Mouse (Mus musculus) CH12.LX (cell line): ENCODE results near the gene Plxnb2. TPM values are rescaled to one million over a fixed set of nuclear protein-coding genes. Genes with fewer than 3 reads are reported as not detected.

ENCODE experiments used
- DNase-seq: peaks from one replicate; pipeline ENCODE4 v3.0.0-alpha.2; 2013; ENCODE audit errors: extremely low read depth
- H3K27ac ChIP-seq: 2 replicates; pipeline ENCODE4 v1.5.1; 2012; ENCODE audit warnings: low read depth, mild to moderate bottlenecking, control low read depth, moderate library complexity; ENCODE audit not compliant: insufficient read depth
- H3K27me3 ChIP-seq: replicated peaks from 2 replicates; pipeline ENCODE3; 2012; ENCODE audit warnings: inconsistent platforms
- H3K36me3 ChIP-seq, 2 experiments: replicated peaks in 1 of 2; 2 replicates each; pipeline versions ENCODE3 to v1.6.1; 2012; ENCODE audit warnings: inconsistent platforms in 1 of 2, low read length in 1 of 2, mild to moderate bottlenecking in 1 of 2, mixed read lengths in 1 of 2, moderate library complexity in 1 of 2; ENCODE audit not compliant: control insufficient read depth in 1 of 2, insufficient read depth in 1 of 2
- H3K4me1 ChIP-seq, 2 experiments: 2 replicates each; pipeline ENCODE4 v1.6.1; 2012; ENCODE audit warnings: inconsistent platforms in 1 of 2, moderate library complexity in 1 of 2; ENCODE audit not compliant: insufficient read depth in 2 of 2, control insufficient read depth in 1 of 2
- H3K4me2 ChIP-seq: 2 replicates; pipeline ENCODE4 v1.6.1; 2012; ENCODE audit warnings: low read depth, mild to moderate bottlenecking, control low read depth; ENCODE audit not compliant: poor library complexity, insufficient read depth, severe bottlenecking
- H3K4me3 ChIP-seq, 3 experiments: fragments of 150-350 bp in 1 of 3; sonication (generic) in 1 of 3; replicated peaks in 1 of 3; 2 replicates each; pipeline versions ENCODE3 to v1.5.1; 2011 to 2012; ENCODE audit warnings: low read depth in 2 of 3, low read length in 2 of 3, mild to moderate bottlenecking in 2 of 3, moderate library complexity in 2 of 3, control low read depth in 1 of 3, improper control_type of control experiment in 1 of 3, inconsistent platforms in 1 of 3, mixed read lengths in 1 of 3; ENCODE audit not compliant: poor library complexity in 1 of 3
- H3K79me2 ChIP-seq: replicated peaks from 2 replicates; pipeline ENCODE4 v1.6.1; 2012; ENCODE audit warnings: mild to moderate bottlenecking, moderate library complexity; ENCODE audit not compliant: control insufficient read depth, poor library complexity, insufficient read depth, severe bottlenecking; ENCODE audit errors: extremely low read depth
- H3K9ac ChIP-seq: 2 replicates; pipeline ENCODE4 v1.6.1; 2012; ENCODE audit warnings: low read depth, mild to moderate bottlenecking, control low read depth, moderate library complexity; ENCODE audit not compliant: insufficient read depth
- H3K9me3 ChIP-seq: replicated peaks from 2 replicates; pipeline ENCODE3; 2012; ENCODE audit warnings: low read length, inconsistent platforms, mixed read lengths
- CHD1 ChIP-seq: IDR thresholded peaks from 2 replicates; pipeline ENCODE4 v1.6.1; 2012; ENCODE audit warnings: low read depth, low read length, improper control_type of control experiment, inconsistent platforms
- CHD2 ChIP-seq: IDR thresholded peaks from 2 replicates; pipeline ENCODE4 v1.6.1; 2011; ENCODE audit warnings: low read length, improper control_type of control experiment
- CTCF ChIP-seq, 2 experiments: IDR thresholded peaks in 1 of 2; conservative IDR thresholded peaks in 1 of 2; 2 replicates each; pipeline ENCODE4 v1.5.1; 2011 to 2012; ENCODE audit warnings: low read depth in 2 of 2, low read length in 2 of 2, improper control_type of control experiment in 1 of 2, inconsistent platforms in 1 of 2, mild to moderate bottlenecking in 1 of 2, moderate library complexity in 1 of 2
- E2F4 ChIP-seq: IDR thresholded peaks from 2 replicates; pipeline ENCODE4 v1.6.1; 2011; ENCODE audit warnings: low read depth, low read length, improper control_type of control experiment; ENCODE audit not compliant: insufficient replicate concordance
- ELF1 ChIP-seq: IDR thresholded peaks from 2 replicates; pipeline ENCODE4 v1.6.1; 2014; ENCODE audit warnings: low read depth, mild to moderate bottlenecking, inconsistent platforms, low read length, improper control_type of control experiment
- EP300 ChIP-seq: IDR thresholded peaks from 2 replicates; pipeline ENCODE4 v1.6.1; 2011; ENCODE audit warnings: low read length, improper control_type of control experiment
- GABPA ChIP-seq: IDR thresholded peaks from 2 replicates; pipeline ENCODE4 v1.6.1; 2012; ENCODE audit warnings: low read depth, low read length, improper control_type of control experiment, inconsistent platforms; ENCODE audit not compliant: insufficient replicate concordance
- HCFC1 ChIP-seq: IDR thresholded peaks from 2 replicates; pipeline ENCODE4 v1.6.1; 2012; ENCODE audit warnings: low read depth, mild to moderate bottlenecking, inconsistent platforms, low read length, improper control_type of control experiment
- JUN ChIP-seq: IDR thresholded peaks from 2 replicates; pipeline ENCODE4 v1.6.1; 2011; ENCODE audit warnings: low read depth, mild to moderate bottlenecking, low read length, improper control_type of control experiment, moderate library complexity; ENCODE audit not compliant: insufficient read depth
- JUND ChIP-seq: conservative IDR thresholded peaks from 2 replicates; pipeline ENCODE4 v1.6.1; 2011; ENCODE audit warnings: low read depth, low read length, improper control_type of control experiment
- MAFK ChIP-seq: IDR thresholded peaks from 2 replicates; pipeline ENCODE4 v1.6.1; 2011; ENCODE audit warnings: low read length, improper control_type of control experiment; ENCODE audit not compliant: insufficient replicate concordance
- MAX ChIP-seq: IDR thresholded peaks from 2 replicates; pipeline ENCODE4 v1.6.1; 2011; ENCODE audit warnings: low read length, improper control_type of control experiment
- MEF2A ChIP-seq: IDR thresholded peaks from 2 replicates; pipeline ENCODE4 v1.6.1; 2014; ENCODE audit warnings: low read depth, mild to moderate bottlenecking, inconsistent platforms, low read length, improper control_type of control experiment, borderline replicate concordance
- MYC ChIP-seq: IDR thresholded peaks from 2 replicates; pipeline ENCODE4 v1.6.1; 2011; ENCODE audit warnings: low read depth, mild to moderate bottlenecking, improper control_type of control experiment, low read length
- NRF1 ChIP-seq: IDR thresholded peaks from 2 replicates; pipeline ENCODE4 v1.6.1; 2014; ENCODE audit warnings: low read depth, mild to moderate bottlenecking, inconsistent platforms, low read length, improper control_type of control experiment, moderate library complexity
- PAX5 ChIP-seq: IDR thresholded peaks from 2 replicates; pipeline ENCODE4 v1.6.1; 2012; ENCODE audit warnings: low read length, inconsistent platforms, mixed read lengths
- POLR2A ChIP-seq: IDR thresholded peaks from 2 replicates; pipeline ENCODE4 v1.6.1; 2011; ENCODE audit warnings: low read depth, mild to moderate bottlenecking, improper control_type of control experiment, low read length
- RAD21 ChIP-seq: IDR thresholded peaks from 2 replicates; pipeline ENCODE4 v1.6.1; 2011; ENCODE audit warnings: low read depth, mild to moderate bottlenecking, low read length, improper control_type of control experiment, moderate library complexity
- RCOR1 ChIP-seq: conservative IDR thresholded peaks from 2 replicates; pipeline ENCODE4 v1.6.1; 2012; ENCODE audit warnings: low read depth, mild to moderate bottlenecking, inconsistent platforms, low read length, improper control_type of control experiment
- SIN3A ChIP-seq: IDR thresholded peaks from 2 replicates; pipeline ENCODE4 v1.6.1; 2012; ENCODE audit warnings: low read length, improper control_type of control experiment, inconsistent platforms
- SMC3 ChIP-seq: IDR thresholded peaks from 2 replicates; pipeline ENCODE4 v1.6.1; 2011; ENCODE audit warnings: low read depth, low read length, improper control_type of control experiment
- TBP ChIP-seq: conservative IDR thresholded peaks from 2 replicates; pipeline ENCODE4 v1.6.1; 2011; ENCODE audit warnings: low read depth, low read length, improper control_type of control experiment
- TCF12 ChIP-seq: IDR thresholded peaks from 2 replicates; pipeline ENCODE4 v1.6.1; 2014; ENCODE audit warnings: low read depth, mild to moderate bottlenecking, inconsistent platforms, low read length, improper control_type of control experiment
- USF1 ChIP-seq: IDR thresholded peaks from 2 replicates; pipeline ENCODE4 v1.6.1; 2014; ENCODE audit warnings: low read depth, mild to moderate bottlenecking, inconsistent platforms, low read length, improper control_type of control experiment
- ZKSCAN1 ChIP-seq: IDR thresholded peaks from 2 replicates; pipeline ENCODE4 v1.6.1; 2012; ENCODE audit warnings: low read depth, inconsistent platforms, low read length, improper control_type of control experiment, borderline replicate concordance
- ZMIZ1 ChIP-seq: IDR thresholded peaks from 2 replicates; pipeline ENCODE4 v1.6.1; 2012; ENCODE audit warnings: low read depth, mild to moderate bottlenecking, inconsistent platforms, low read length, improper control_type of control experiment
- dilution Hi-C: fragments of 300-500 bp; cut with MboI; formaldehyde crosslinking; loops from 2 replicates; pipeline ENCODE4 v1.14.3; 2020; ENCODE audit warnings: low sequenced_read_pairs; ENCODE audit not compliant: extremely low pct_unique_long_range_greater_than_20kb, extremely low pct_ligation_motif_present
- in situ Hi-C: fragments of 300-500 bp; cut with MboI; formaldehyde crosslinking; loops from 3 replicates; pipeline ENCODE4 v1.14.3; 2019; ENCODE audit warnings: low sequenced_read_pairs, low pct_ligation_motif_present, low pct_unique_long_range_greater_than_20kb, mixed read lengths
- polyA plus RNA-seq: library from polyadenylated mRNA; unstranded; fragments of >175 nt; gene quantifications from 2 replicates; pipeline ENCODE4 v1.2.1, GENCODE M21; 2012; ENCODE audit warnings: low read depth; ENCODE audit not compliant: insufficient read length
- total RNA-seq, 2 experiments: library from RNA; depleted of rRNA; stranded (reverse); fragments of 300-350 nt in 1 of 2; fragments of >200 nt in 1 of 2; gene quantifications; 2 replicates each; pipeline ENCODE4 v1.2.3; 2012 to 2014

The Plxnb2 gene
- total and polyA plus RNA-seq, 3 experiments, result 2.9 to 51.5 (median 4.5) TPM

- peaks cover 7 to 27% of the 10 kb centered on the region in 2 experiments for H3K36me3 ChIP-seq
- DNase-seq, result no peak
- H3K27me3 ChIP-seq, result peaks cover 32% of the 10 kb centered on the region
- H3K79me2 ChIP-seq, result no peaks in the 10 kb centered on the region
- H3K4me2 ChIP-seq, result no peak overlapping the region
- no peak overlapping the region for H3K9ac ChIP-seq
- H3K4me3 ChIP-seq, result no peak overlapping the region
- in situ Hi-C loops, result no loop called here
- TF ChIP-seq SIN3A (no peak), NRF1 (no peak), POLR2A (no peak), TBP (no peak), RAD21 (no peak), GABPA (no peak), E2F4 (no peak), MYC (no peak), RCOR1 (no peak), SMC3 (no peak), TCF12 (no peak), MAFK (no peak), PAX5 (no peak), JUND (no peak), ZKSCAN1 (no peak), ZMIZ1 (no peak), ELF1 (no peak), HCFC1 (no peak)
- no peaks in the 10 kb centered on the region for H3K9me3 ChIP-seq
- H3K27ac ChIP-seq, result no peak overlapping the region
- peaks cover 14 to 30% of the 10 kb centered on the region in 2 experiments for H3K4me1 ChIP-seq
- dilution Hi-C loops, result no loop called here
Observed at GRCm38 (mm10) chr15:89147895-89148294, 32.7 kb downstream of the Plxnb2 start.

GRCm38 (mm10) chr15:89147456-89147855 is 33.1 kb downstream of the Plxnb2 start:
- no peak for DNase-seq
- peaks cover 31% of the 10 kb centered on the region for H3K27me3 ChIP-seq
- TF ChIP-seq USF1 (no peak), HCFC1 (no peak), RCOR1 (no peak), CHD2 (no peak), TBP (no peak), JUN (no peak), RAD21 (no peak), SIN3A (no peak), MAX (no peak), CTCF (conservative IDR thresholded peaks at IDR 0.05 in 1 of 2, IDR thresholded peaks at IDR 0.05 in 1 of 2; ENCODE audit: low read depth in 2 of 2, low read length in 2 of 2) (no peak), ZMIZ1 (no peak), MAFK (no peak), NRF1 (no peak), MEF2A (no peak), EP300 (no peak), CHD1 (no peak)
- H3K36me3 ChIP-seq, result peaks cover 7 to 27% of the 10 kb centered on the region in 2 experiments
- no peak overlapping the region for H3K27ac ChIP-seq
- dilution Hi-C loops (no loop called here), in situ Hi-C loops (no loop called here)
- H3K9ac ChIP-seq, result no peak overlapping the region
- no peak overlapping the region for H3K4me3 ChIP-seq
- no peaks in the 10 kb centered on the region for H3K9me3 ChIP-seq
- H3K4me1 ChIP-seq, result peaks cover 14 to 31% of the 10 kb centered on the region in 2 experiments
- no peaks in the 10 kb centered on the region for H3K79me2 ChIP-seq
- no peak overlapping the region for H3K4me2 ChIP-seq
